Mouse (Mus musculus) G1E (cell line): ENCODE data around the gene Dnah17. TPM values are rescaled to one million over a fixed set of nuclear protein-coding genes. Genes with fewer than 3 reads are reported as not detected.

ENCODE experiments used
- ATAC-seq: 2 replicates; pipeline ENCODE4 v1.8.0; 2016; ENCODE audit warnings: mild to moderate bottlenecking; ENCODE audit not compliant: insufficient number of reproducible peaks, poor library complexity, low FRiP score, severe bottlenecking; ENCODE audit errors: extremely low read depth
- DNase-seq: peaks from one replicate; pipeline ENCODE4 v3.0.0; 2012; ENCODE audit warnings: low spot score
- H3K27me3 ChIP-seq: 2 replicates; pipeline ENCODE4 v1.6.1; 2012; ENCODE audit warnings: mild to moderate bottlenecking, low read length, inconsistent platforms; ENCODE audit not compliant: insufficient read depth
- H3K36me3 ChIP-seq: replicated peaks from 2 replicates; pipeline ENCODE3; 2012; ENCODE audit warnings: mild to moderate bottlenecking, inconsistent platforms
- H3K4me1 ChIP-seq: 2 replicates; pipeline ENCODE4 v1.6.1; 2012; ENCODE audit warnings: low read depth, low read length, inconsistent platforms, mixed read lengths; ENCODE audit not compliant: insufficient read depth
- H3K4me3 ChIP-seq: 2 replicates; pipeline ENCODE4 v1.5.1; 2012; ENCODE audit warnings: low read depth, mild to moderate bottlenecking, inconsistent platforms, low read length, moderate library complexity, mixed read lengths
- H3K9me3 ChIP-seq: replicated peaks from 2 replicates; pipeline ENCODE4 v1.6.1; 2012; ENCODE audit warnings: inconsistent platforms
- CTCF ChIP-seq: IDR thresholded peaks from 2 replicates; pipeline ENCODE4 v1.5.1; 2012; ENCODE audit warnings: low read depth, low read length, inconsistent platforms, mixed read lengths
- GATA1 ChIP-seq: IDR thresholded peaks from 2 replicates; pipeline ENCODE4 v1.6.1; 2012; ENCODE audit warnings: borderline replicate concordance, low read length, inconsistent platforms, mixed read lengths
- GATA2 ChIP-seq: IDR thresholded peaks from 2 replicates; pipeline ENCODE4 v1.6.1; 2012; ENCODE audit warnings: low read depth, low read length, inconsistent platforms, borderline replicate concordance
- POLR2AphosphoS5 ChIP-seq: IDR thresholded peaks from 2 replicates; pipeline ENCODE4 v1.6.1; 2012; ENCODE audit warnings: low read depth, low read length, inconsistent platforms; ENCODE audit not compliant: insufficient replicate concordance
- TAL1 ChIP-seq: conservative IDR thresholded peaks from 2 replicates; pipeline ENCODE4 v1.6.1; 2012; ENCODE audit warnings: low read depth, low read length, inconsistent platforms, mixed read lengths
- polyA plus RNA-seq: library from polyadenylated mRNA; stranded (reverse); fragments of >175 nt; gene quantifications from 2 replicates; pipeline ENCODE4 v1.2.3, GENCODE M21; 2012
- total RNA-seq, 2 experiments: library from RNA; stranded (forward) in 1 of 2; stranded (reverse) in 1 of 2; fragments of 200-1000 nt in 1 of 2; fragments of >200 nt in 1 of 2; fragmentation: Nextera tagmentation in 1 of 2; gene quantifications; 2 replicates each; pipeline ENCODE4 v1.2.3; 2014 to 2017

Dnah17 gene
- total and polyA plus RNA-seq, 3 experiments = 0.11 TPM; not detected in 2

- no peaks in the 10 kb centered on the region for H3K4me1 ChIP-seq
- DNase-seq = no peak
- H3K4me3 ChIP-seq = no peak overlapping the region
- H3K27me3 ChIP-seq = peaks cover 83% of the 10 kb centered on the region
- no peaks in the 10 kb centered on the region for H3K36me3 ChIP-seq
- no peak for ATAC-seq
- no peaks in the 10 kb centered on the region for H3K9me3 ChIP-seq
- no peak for TF ChIP-seq GATA1
- no peak for TF ChIP-seq POLR2AphosphoS5
- TF ChIP-seq CTCF = no peak
- no peak for TF ChIP-seq GATA2
These were observed 151.0 kb downstream of the Dnah17 start for GRCm38 (mm10) chr11:117979388-117979787.

- H3K4me1 ChIP-seq = no peaks in the 10 kb centered on the region
These were observed 152.6 kb downstream of the Dnah17 start for GRCm38 (mm10) chr11:117977694-117978360.

GRCm38 (mm10) chr11:117976081-117976582 lies 154.3 kb downstream of the Dnah17 start:
- Histone ChIP-seq H3K9me3 (no peaks in the 10 kb centered on the region), H3K27me3 (peaks cover 85% of the 10 kb centered on the region), H3K36me3 (no peaks in the 10 kb centered on the region), H3K4me3 (no peak overlapping the region), H3K4me1 (no peaks in the 10 kb centered on the region)
- ATAC-seq = no peak
- DNase-seq = no peak
- TF ChIP-seq GATA1 (no peak), TAL1 (no peak), CTCF (no peak), GATA2 (no peak), POLR2AphosphoS5 (no peak)

More at GRCm38 (mm10) chr11:117977694-117978360, 152.6 kb downstream of the Dnah17 start:
- H3K36me3 ChIP-seq = no peaks in the 10 kb centered on the region
- no peak overlapping the region for H3K4me3 ChIP-seq
- no peak for DNase-seq
- ATAC-seq = no peak
- H3K9me3 ChIP-seq = no peaks in the 10 kb centered on the region
- TF ChIP-seq POLR2AphosphoS5 (no peak), CTCF (no peak), GATA1 (no peak), GATA2 (no peak), TAL1 (no peak)
- H3K27me3 ChIP-seq = peaks cover 89% of the 10 kb centered on the region

- TF ChIP-seq CTCF = no peak
- TF ChIP-seq TAL1 = no peak
- no peak for TF ChIP-seq POLR2AphosphoS5
- no peak for TF ChIP-seq GATA2
- no peak for TF ChIP-seq GATA1
- H3K27me3 ChIP-seq = peaks cover 83% of the 10 kb centered on the region
- ATAC-seq (no peak), DNase-seq (no peak)
- no peak overlapping the region for H3K4me3 ChIP-seq
- H3K36me3 ChIP-seq = no peaks in the 10 kb centered on the region
- no peaks in the 10 kb centered on the region for H3K9me3 ChIP-seq
- peaks cover 3% of the 10 kb centered on the region for H3K4me1 ChIP-seq
These were observed 155.0 kb downstream of the Dnah17 start for GRCm38 (mm10) chr11:117975211-117975967.

GRCm38 (mm10) chr11:117974327-117975125 lies 155.9 kb downstream of the Dnah17 start:
- Histone ChIP-seq H3K4me3 (no peak overlapping the region), H3K9me3 (no peaks in the 10 kb centered on the region), H3K4me1 (peaks cover 11% of the 10 kb centered on the region), H3K27me3 (peaks cover 75% of the 10 kb centered on the region), H3K36me3 (no peaks in the 10 kb centered on the region)
- DNase-seq (no peak), ATAC-seq (no peak)
- TF ChIP-seq TAL1 (no peak), GATA2 (no peak), POLR2AphosphoS5 (no peak), CTCF (no peak), GATA1 (no peak)
